Mouse (Mus musculus) hematopoietic stem cell, adult 5-6 weeks (primary cell): ENCODE data around the gene Nynrin. TPM values are rescaled to one million over a fixed set of nuclear protein-coding genes. Genes with fewer than 3 reads are reported as not detected.

ENCODE experiments used
- ATAC-seq, 2 experiments: fragments of 125-278 bp in 1 of 2; replicated peaks in 1 of 2; 2 replicates each; pipeline ENCODE4 v1.8.0; 2016 to 2017; ENCODE audit warnings: inconsistent platforms in 2 of 2, mild to moderate bottlenecking in 2 of 2, moderate number of reproducible peaks in 2 of 2, low read depth in 1 of 2, moderate TSS enrichment in 1 of 2; ENCODE audit not compliant: low FRiP score in 2 of 2, poor library complexity in 2 of 2, severe bottlenecking in 2 of 2, insufficient read depth in 1 of 2, low TSS enrichment in 1 of 2
- total RNA-seq: library from RNA; stranded (forward); fragments of 172-1452, 232-1000 nt; gene quantifications from 2 replicates; pipeline ENCODE4 v1.2.3, GENCODE M21; 2017

Gene Nynrin
- total RNA-seq, result 13.0 and 13.1 TPM in 2 replicates

DNA sequence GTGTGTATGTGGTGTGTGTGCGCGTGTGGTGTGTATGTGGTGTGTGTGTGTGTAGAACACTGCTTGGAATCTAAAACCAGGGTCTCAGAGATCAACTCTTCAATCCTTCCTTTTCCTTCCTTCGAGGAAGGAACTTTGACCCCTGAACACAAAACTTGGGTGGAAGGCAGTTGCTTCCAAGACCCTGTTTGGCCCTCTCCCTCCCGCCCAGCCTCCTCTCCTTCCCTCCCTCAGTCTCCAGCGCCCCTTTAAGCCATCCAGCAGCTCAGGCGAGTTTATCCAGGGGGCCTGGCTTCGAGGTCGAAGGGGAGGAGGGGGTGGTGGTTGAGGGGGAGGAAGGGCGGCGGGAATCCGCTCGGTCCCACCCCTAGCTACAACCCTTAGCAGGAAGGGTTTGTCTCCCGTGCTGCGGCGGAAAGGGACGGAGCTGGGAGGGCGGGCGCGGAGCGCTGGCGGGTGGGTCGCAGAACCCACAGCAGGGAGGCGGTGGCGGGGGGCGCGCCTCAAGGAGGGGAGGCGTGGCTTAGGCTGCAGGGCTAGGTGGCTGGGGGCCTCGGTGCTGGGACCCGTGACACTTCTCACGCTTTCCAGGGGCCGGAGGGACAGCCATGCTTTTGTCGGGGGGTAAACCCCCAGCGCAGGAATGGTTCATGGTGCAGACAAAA is at the start of gene Nynrin:
Gene Nynrin (plus strand): TSS at position 390 of the 665 bp plus-strand sequence.
- ATAC-seq, result peak; percentile 65 to 68

DNA sequence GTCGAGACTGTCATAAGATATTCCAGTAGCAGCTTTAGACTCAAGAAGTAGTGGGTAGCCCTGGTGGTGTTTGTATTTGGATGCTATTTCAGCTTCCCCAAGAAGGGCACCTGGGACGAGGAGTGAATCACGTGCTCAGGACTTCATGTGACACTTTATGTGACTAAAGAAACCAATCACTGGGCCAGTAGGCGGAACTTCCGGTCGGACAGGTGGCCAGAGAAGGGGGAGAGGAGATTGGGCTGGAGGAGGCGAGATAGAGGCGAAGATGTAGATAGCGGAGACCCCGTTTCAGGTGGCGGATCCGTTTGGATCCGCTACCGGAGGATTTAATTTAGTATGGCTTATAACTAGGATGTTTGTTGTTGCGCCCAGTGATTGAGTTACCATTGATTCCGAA is 38.9 kb upstream of the Nynrin start:
- 0 out of 4 replicates have a peak, but pooled peaks of 1 of the 2 experiments have one; percentile 7 for ATAC-seq

DNA sequence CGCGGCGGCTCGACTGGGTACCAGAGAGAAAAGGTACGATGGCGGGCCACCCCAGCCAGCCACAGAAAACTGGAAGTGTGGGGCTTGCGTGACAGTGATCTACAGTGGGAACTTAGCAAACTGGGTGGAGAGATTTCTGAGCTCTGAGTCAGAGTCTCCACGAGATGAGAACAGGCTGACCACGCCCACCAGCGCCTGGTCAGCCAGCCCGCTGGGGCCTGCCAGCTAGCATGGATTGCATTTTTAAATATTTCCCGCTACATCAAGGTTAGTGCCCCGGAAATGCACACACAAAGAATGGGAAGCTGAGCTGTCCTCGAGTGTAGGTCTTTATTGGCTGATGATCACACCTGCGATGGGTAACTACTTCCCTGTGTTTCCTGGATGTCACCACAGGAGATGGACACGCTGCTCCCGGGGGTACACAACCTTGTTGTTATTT is 38.5 kb upstream of the Nynrin start:
- ATAC-seq, result 0 out of 4 replicates have a peak, but pooled peaks of 1 of the 2 experiments have one; percentile 22

DNA sequence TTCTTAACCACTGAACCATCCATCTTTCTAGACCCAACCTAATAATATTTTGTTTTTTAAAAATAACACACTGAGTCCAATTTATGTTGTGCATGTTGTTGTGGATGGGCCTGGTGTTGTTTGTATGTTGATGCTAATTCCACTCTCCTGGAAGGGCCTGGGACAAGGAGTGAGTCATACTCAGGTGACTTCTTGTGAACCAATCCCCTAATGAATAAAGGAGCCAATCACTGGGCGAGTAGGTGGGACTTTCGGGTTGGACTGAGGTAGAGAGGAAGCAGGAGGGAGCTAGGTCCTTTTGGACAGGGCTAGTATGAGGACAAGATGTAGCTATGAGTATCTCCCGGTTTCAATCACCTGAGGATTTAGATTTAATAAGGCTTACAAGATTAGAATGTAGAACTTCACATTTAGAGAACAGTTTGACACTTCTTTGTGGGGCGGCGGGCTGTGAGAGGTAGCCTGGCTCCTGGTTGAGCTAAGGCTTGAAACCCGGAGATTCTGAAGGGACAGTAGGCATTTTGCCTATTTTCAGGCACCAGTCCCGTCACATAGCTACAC is 33.9 kb upstream of the Nynrin start:
- ATAC-seq, result no peak

DNA sequence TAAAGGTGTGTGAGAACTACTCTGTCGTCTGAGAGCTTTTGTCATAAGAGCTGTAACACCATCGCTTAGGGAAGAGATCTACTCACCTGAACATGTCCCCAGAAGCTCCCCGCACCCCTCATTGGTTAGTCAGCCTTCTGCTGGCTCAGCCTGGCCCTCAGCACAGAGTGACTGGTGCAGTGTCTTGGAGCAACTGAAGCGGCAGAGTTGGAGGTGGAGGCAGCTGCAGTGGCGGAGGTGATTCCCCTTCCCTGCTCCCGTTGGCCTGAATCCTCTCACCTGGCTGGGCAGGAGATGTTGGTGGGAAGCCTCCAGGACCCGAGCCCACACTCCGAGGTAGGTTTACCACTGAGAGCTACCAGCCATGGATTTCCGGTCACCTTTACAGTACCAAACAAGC is 33.2 kb upstream of the Nynrin start:
- no peak for ATAC-seq

DNA sequence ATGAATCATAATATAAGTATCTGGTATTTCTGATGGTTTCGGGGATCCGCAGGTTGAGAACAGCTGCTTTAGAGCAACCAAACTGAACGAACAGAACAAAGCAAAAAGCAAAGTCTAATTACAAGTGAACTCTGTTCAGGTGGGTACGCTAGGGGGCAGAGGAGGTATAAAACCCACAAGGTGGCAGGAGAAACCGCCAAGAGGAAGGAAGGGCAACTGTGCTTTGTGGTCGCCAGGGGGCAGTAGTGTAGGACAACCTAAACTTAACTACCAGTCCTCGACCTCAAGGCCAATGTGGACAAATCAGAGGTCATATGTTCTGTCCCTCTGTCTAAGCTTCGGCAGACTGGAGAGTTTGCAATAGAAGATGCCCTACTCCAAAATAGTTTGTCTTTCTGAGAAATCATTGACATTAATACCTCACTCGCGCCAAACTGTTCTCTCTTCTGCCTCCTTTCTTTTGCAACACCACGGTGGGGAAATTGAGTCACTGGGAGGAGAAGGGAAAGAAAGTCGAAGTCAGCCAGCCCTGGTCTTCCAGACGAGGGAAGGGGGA is 31.3 kb upstream of the Nynrin start:
- ATAC-seq, result peak; percentile 77 to 90

DNA sequence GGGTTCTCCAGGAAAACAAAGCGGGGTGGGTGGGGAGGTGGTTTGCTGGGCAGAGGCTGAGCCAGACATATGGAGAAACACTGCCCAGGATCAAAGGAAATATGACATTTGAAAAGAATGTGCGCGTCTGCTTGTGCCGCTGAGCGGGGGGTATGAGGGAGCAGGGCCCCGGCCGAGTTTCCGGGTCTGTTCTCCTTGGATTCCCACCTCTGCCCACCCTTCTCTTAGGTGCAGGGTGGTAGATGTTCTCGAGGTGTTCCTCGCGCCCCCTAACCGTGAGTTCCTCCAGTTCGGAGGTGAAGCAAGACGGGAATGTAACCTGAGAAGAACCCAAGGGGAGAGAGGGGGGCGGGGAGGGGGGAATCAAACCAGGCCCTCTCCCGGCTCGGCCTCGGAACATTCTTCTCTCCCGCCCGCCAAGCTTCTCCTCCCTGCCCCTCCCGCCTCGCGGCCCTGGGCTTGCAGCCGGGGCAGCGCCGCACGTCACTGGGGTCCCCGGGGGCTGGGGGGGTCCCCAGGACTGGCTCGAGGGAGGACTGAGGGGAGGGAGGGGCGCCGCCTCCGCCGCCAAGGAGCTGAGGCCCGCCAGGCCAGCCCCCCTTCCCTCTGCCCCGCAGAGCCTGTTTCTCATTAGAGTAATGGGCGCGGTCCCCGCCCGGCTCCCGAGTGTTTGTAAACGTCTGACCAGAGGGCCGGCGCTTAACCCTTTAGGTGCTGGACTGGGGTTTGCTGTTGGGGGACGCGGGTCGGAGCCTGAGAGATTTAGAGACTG is 30.6 kb upstream of the Nynrin start, which contains the start of gene Nfatc4:
Gene Nfatc4 (plus strand): TSS at position 154 of the 772 bp plus-strand sequence.
- ATAC-seq, result peak in 1 of 2 experiments; percentile 8; a peak in 1 of 4 replicates

DNA sequence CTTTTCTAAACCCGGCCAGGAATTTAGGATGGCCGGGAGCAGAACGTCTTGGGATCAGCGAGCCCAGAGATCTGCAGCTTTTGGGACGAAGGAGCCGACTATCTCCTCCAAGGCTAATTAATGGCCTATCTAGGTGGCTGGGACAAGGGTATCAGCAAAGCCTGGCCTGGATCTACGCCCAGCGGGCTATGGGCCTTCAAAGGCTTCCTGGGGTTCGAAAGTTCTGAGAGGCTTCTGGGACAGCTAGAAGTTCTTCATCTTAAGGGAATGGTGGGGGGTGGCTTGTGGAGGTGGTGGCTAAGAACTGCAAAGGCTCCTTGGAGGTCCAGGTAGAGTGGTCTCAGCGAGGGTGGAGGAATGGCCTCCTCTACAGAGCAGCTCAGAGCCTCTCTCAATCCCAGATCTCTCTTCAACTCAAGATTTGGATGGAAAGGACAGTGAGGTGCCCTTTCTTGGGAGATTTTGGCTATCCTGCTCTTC is 29.8 kb upstream of the Nynrin start:
- no peak for ATAC-seq

DNA sequence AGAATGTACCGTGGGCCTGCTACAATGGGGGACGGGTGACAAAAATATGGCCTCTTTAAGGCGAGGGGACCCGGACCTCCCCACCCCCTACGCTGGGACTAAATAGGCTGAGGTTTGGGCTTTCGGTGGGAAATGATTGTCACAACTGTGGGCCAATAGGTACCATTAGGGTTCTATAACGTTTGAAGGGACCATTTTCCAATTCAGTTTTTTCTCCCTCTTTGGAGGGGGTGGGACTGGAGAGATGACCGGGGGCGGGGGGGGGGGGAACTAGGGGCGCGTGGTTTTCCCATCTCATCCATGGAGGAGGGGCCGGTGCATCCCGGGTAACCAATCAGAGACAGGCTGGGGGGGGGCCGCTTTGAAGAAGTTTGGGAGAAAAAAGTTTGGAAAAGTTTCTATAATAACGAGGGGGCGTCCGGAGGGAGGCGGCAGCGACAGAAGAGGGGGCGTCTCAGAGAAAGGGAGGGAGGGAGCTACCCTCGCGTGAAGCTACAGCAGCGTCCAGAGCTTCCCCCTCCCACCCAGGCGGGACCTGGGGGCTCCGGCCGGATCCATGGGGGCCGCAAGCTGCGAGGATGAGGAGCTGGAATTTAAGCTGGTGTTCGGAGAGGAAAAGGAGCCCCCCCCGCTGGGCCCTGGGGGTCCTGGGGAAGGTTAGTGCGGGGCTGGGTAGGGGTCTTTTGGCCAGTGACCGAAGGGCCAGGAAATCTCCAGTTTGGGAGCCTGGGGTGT is 29.2 kb upstream of the Nynrin start:
- no peak for ATAC-seq

DNA sequence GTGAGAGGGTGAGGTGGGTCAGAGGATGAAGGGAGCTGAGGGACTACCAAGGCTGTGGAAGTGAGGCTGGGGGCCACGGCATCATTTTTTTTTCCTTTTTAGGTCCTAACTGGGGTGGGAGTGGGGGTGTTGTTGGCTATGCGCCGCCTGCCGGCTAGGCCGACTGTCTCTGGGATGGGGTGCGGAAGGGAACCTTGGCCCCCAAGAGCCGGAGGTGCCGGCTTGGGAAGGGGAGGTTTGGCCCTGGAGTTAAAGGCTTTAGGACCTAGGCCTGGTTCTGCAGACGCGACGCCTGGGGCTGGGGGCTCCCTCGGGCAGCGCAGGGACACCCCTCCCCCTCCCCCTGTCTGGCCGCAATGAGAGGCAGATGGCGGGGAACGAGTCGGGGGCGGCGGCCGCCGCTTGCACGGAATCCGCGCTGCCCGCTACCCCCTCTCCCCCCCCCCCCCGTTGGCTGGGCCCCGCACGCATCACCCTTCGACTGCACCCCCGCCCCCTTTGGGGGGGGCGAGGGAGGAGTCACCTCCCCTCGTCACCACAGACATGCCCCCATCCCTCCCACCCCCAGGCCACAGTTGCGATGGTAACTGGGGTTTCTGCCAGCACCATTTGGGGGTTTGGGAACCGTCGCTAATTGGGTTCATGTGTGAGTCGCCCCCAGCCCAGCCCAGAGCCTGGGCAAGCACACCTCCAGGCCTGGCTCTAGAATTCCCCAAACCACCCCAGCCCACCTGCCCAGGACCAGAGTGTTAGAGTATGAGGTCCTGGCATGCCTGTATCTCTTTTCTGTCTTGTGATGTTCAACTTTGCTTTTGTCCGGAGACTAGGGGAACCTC is 28.4 kb upstream of the Nynrin start:
- no peak for ATAC-seq

DNA sequence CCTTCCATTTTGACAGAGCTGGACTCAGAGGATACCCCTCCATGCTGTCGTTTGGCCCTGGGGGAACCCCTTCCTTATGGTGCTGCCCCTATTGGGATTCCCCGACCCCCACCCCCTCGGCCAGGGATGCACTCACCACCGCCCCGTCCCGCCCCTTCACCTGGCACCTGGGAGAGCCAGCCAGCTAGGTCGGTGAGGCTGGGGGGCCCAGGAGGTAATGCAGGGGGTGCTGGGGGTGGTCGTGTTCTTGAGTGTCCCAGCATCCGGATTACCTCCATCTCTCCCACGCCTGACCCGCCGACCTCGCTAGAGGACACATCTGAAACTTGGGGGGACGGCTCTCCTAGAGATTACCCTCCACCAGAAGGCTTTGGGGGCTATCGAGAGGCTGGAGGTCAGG is 27.7 kb upstream of the Nynrin start:
- ATAC-seq, result no peak

DNA sequence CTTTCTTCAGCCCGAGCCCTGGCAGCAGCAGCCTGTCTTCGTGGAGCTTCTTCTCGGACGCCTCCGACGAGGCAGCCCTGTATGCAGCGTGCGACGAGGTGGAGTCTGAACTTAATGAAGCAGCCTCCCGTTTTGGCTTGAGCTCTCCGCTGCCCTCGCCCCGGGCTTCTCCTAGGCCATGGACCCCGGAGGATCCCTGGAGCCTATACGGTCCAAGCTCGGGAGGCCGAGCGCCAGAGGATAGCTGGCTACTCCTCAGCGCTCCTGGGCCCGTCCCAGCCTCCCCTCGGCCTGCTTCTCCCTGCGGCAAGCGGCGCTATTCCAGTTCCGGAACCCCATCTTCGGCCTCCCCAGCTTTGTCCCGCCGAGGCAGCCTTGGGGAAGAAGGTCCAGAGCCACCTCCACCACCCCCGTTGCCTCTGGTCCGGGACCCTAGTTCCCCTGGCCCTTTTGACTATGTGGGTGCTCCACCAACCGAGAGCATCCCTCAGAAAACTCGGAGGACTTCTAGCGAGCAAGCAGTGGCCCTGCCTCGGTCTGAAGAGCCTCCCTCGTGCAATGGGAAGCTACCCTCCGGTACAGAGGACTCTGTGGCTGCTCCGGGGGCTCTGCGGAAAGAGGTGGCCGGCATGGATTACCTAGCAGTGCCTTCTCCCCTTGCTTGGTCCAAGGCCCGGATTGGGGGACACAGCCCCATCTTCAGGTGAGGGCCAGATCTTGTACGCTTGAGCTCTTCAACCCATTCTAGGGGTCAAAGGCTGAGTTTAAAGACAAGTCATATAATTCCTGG is 27.1 kb upstream of the Nynrin start:
- ATAC-seq, result no peak

DNA sequence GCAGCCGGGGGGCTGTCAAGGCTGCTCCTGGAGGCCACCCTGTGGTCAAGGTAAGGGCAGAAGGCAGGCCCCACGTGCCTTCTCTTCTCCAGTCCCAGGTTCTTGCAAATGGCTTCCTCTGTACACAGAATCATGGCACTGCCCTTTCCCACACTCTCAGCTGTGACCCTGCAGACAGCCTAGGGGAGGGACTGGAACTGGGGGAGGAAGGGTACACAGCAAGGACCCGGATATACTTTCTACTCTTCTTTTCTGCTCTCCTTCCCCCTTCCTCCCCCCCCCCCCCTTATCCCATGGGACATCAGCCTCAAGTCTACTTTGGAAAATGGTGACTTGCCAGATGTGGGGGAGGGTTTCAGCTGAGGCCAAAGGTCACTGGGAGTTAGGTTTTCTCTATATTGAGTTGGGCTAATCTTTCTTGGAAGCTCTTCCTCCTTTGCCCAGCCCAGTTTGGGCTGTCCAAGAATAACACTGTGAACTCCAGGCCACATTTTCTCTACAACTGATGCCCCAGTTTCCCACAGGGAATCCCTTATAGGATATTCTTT is 25.0 kb upstream of the Nynrin start:
- ATAC-seq, result no peak

DNA sequence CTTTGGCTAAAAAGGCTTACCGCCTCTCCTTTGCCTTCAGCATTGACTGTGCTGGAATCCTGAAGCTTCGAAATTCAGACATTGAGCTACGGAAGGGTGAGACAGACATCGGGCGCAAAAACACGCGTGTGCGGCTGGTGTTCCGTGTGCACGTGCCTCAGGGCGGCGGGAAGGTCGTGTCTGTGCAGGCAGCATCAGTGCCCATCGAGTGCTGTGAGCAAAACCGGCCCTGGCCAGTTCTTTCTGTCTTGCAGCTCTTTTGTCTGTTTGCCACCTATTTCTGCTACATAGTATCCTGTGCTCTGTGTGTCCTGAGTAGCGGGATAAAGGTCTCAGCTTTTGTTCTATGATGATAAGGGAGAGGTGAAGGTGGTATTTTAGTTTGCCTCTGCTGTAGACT is 24.0 kb upstream of the Nynrin start:
- no peak for ATAC-seq

DNA sequence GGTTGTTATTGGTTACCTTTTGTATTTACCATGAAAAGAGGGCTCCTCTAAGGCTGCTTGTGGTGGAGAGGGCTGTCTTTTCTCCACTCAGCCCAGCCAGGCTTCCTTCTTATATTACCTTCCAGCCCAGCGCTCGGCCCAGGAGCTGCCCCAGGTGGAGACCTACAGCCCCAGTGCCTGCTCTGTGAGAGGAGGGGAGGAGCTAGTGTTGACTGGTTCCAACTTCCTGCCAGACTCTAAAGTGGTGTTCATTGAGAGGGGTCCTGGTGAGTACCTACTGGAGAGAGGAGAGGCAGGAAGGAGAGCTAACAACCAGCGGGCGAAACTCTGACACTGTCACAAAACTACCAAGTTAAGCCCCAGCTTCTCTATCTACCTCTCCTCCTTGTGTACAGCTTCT is 23.5 kb upstream of the Nynrin start:
- no peak for ATAC-seq

DNA sequence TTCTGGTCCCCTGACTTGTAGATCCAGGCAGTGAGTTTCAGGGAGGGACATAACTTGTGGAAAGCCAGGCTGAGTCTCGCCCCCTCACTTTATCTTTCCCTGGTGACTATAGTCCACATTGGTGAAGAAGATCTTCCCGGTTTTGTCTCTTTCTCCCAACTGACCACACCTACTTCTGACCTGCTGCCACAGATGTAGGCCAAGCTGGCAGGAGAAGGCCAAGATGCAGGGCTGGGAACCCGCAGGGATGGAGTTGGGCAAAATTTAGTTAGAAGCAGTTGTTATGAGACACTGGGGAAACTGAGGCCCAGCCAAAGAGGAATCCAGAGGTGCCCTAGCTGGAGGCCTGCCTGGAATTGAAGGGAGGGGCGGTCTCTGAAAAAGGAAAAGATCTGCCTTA is 20.7 kb upstream of the Nynrin start:
- ATAC-seq, result no peak
